ENCODE assay signal across 26 mouse cellular contexts in genomic region chr5:90577751-90578150, GRCm38 (mm10). TPM values are rescaled to one million over a fixed set of nuclear protein-coding genes. Genes with fewer than 3 reads are reported as not detected.
DNase-seq lines count a peak whose midpoint lies in the region; ATAC-seq and TF ChIP-seq lines count a peak whose summit lies in the region.
"Had no signal": no experiment of that assay in that cellular context is flagged by ENCODE, and none has a peak within 500 bp of the region (broad histone marks: within the 10 kb centered on the region; RNA-seq: fewer than 3 reads in every experiment).

No protein-coding gene starts in this region.

- peak; percentile 24 for DNase-seq in kidney, adult 11 months
- DNase-seq in lung, embryonic 14.5 days, result peak; percentile 62
- no peak for DNase-seq in lung, adult 18-20 months
- DNase-seq in kidney, postnatal 10 days, result peak; percentile 27
- no peak for DNase-seq in forebrain, embryonic 14.5 days (ENCODE audit: low spot score)
- DNase-seq: B cell, adult 2 months; cerebellum, adult 8-10 months; cerebellum, postnatal 36 days; gastrocnemius, postnatal 10 days; thymus, adult 2 months; thymus, postnatal 4 days had no signal

- WGBS in kidney, embryonic 15.5 days, result 69% methylated on average over 9 of the region's 9 CpGs
- 26% methylated on average over 9 of the region's 9 CpGs for WGBS in lung, embryonic 14.5 days
- 62% methylated on average over 9 of the region's 9 CpGs for WGBS in liver, embryonic 16.5 days (ENCODE audit: insufficient replicate concordance)
- WGBS in forebrain, embryonic 14.5 days, result 90% methylated on average over 9 of the region's 9 CpGs

- no peak overlapping the region for H3K4me3 ChIP-seq in kidney, embryonic 15.5 days (replicated peaks)
- H3K4me3 ChIP-seq in lung, embryonic 14.5 days (ENCODE audit: low read depth, low read length), result no peak overlapping the region
- H3K4me3 ChIP-seq in liver, embryonic 16.5 days (ENCODE audit: low read depth, low read length), result no peak overlapping the region
- H3K4me3 ChIP-seq in forebrain, embryonic 14.5 days (ENCODE audit: low read depth, low read length), result no peak overlapping the region
- H3K4me3 ChIP-seq: embryonic facial prominence, embryonic 15.5 days; forebrain, embryonic 15.5 days; hindbrain, embryonic 10.5 days; midbrain, embryonic 12.5 days had no signal

- H3K4me2 ChIP-seq in kidney, embryonic 15.5 days, result no peak overlapping the region
- no peak overlapping the region for H3K4me2 ChIP-seq in lung, embryonic 14.5 days
- H3K4me2 ChIP-seq in liver, embryonic 16.5 days (ENCODE audit: low read depth, low read length), result no peak overlapping the region
- H3K4me2 ChIP-seq in forebrain, embryonic 14.5 days (ENCODE audit: low read length), result no peak overlapping the region
- H3K4me2 ChIP-seq: embryonic facial prominence, embryonic 15.5 days; forebrain, embryonic 15.5 days; heart, embryonic 11.5 days; midbrain, embryonic 12.5 days had no signal

- no peaks in the 10 kb centered on the region for H3K9me3 ChIP-seq in kidney, embryonic 15.5 days (replicated peaks)
- H3K9me3 ChIP-seq in lung, embryonic 14.5 days (ENCODE audit: low read depth, low read length), result no peaks in the 10 kb centered on the region
- H3K9me3 ChIP-seq in liver, embryonic 16.5 days (replicated peaks; ENCODE audit: control insufficient read depth, low read length), result no peaks in the 10 kb centered on the region
- H3K9me3 ChIP-seq in forebrain, embryonic 14.5 days (replicated peaks; ENCODE audit: control insufficient read depth, low read length), result no peaks in the 10 kb centered on the region
- H3K9me3 ChIP-seq: embryonic facial prominence, embryonic 15.5 days; forebrain, embryonic 15.5 days; G1E; hindbrain, embryonic 10.5 days; midbrain, embryonic 12.5 days had no signal

- H3K27ac ChIP-seq in kidney, embryonic 15.5 days, result no peak overlapping the region
- no peak overlapping the region for H3K27ac ChIP-seq in lung, embryonic 14.5 days (ENCODE audit: low read depth)
- H3K27ac ChIP-seq in liver, embryonic 16.5 days (ENCODE audit: low read length), result no peak overlapping the region
- H3K27ac ChIP-seq in forebrain, embryonic 14.5 days (ENCODE audit: low read depth, low read length), result no peak overlapping the region
- H3K27ac ChIP-seq: embryonic facial prominence, embryonic 15.5 days; forebrain, embryonic 15.5 days; hindbrain, embryonic 10.5 days; liver, embryonic 14.5 days; midbrain, embryonic 12.5 days had no signal

- H3K9ac ChIP-seq in kidney, embryonic 15.5 days, result no peak overlapping the region
- no peak overlapping the region for H3K9ac ChIP-seq in lung, embryonic 14.5 days
- no peak overlapping the region for H3K9ac ChIP-seq in liver, embryonic 16.5 days (ENCODE audit: low read depth, low read length)
- H3K9ac ChIP-seq in forebrain, embryonic 14.5 days (ENCODE audit: low read length), result no peak overlapping the region
- H3K9ac ChIP-seq: embryonic facial prominence, embryonic 15.5 days; forebrain, embryonic 15.5 days; liver, embryonic 14.5 days; midbrain, embryonic 12.5 days had no signal

- no peaks in the 10 kb centered on the region for H3K36me3 ChIP-seq in kidney, embryonic 15.5 days
- no peaks in the 10 kb centered on the region for H3K36me3 ChIP-seq in lung, embryonic 14.5 days (ENCODE audit: insufficient read depth)
- H3K36me3 ChIP-seq in liver, embryonic 16.5 days (ENCODE audit: control insufficient read depth, insufficient read depth), result no peaks in the 10 kb centered on the region
- no peaks in the 10 kb centered on the region for H3K36me3 ChIP-seq in forebrain, embryonic 14.5 days (ENCODE audit: control insufficient read depth, insufficient read depth, low read length)
- H3K36me3 ChIP-seq: embryonic facial prominence, embryonic 15.5 days; forebrain, embryonic 15.5 days; G1E; hindbrain, embryonic 10.5 days; midbrain, embryonic 12.5 days had no signal

- H3K27me3 ChIP-seq in kidney, embryonic 15.5 days, result no peaks in the 10 kb centered on the region
- no peaks in the 10 kb centered on the region for H3K27me3 ChIP-seq in lung, embryonic 14.5 days (ENCODE audit: insufficient read depth, low read length)
- H3K27me3 ChIP-seq in liver, embryonic 16.5 days (ENCODE audit: control insufficient read depth, insufficient read depth, low read depth, low read length), result no peaks in the 10 kb centered on the region
- H3K27me3 ChIP-seq in forebrain, embryonic 14.5 days (replicated peaks; ENCODE audit: control insufficient read depth, insufficient read depth, low read length), result no peaks in the 10 kb centered on the region
- H3K27me3 ChIP-seq: CH12.LX; embryonic facial prominence, embryonic 15.5 days; forebrain, embryonic 15.5 days; midbrain, embryonic 12.5 days; Patski had no signal

- H3K4me1 ChIP-seq in kidney, embryonic 15.5 days, result no peaks in the 10 kb centered on the region
- peaks cover 4% of the 10 kb centered on the region; the same call in 1 of the 2 replicates for H3K4me1 ChIP-seq in lung, embryonic 14.5 days (ENCODE audit: insufficient read depth)
- H3K4me1 ChIP-seq in liver, embryonic 16.5 days (ENCODE audit: control insufficient read depth, low read depth, low read length), result no peaks in the 10 kb centered on the region; the same call in 1 of the 2 replicates
- H3K4me1 ChIP-seq in forebrain, embryonic 14.5 days (ENCODE audit: control insufficient read depth, insufficient read depth, low read length), result no peaks in the 10 kb centered on the region
- H3K4me1 ChIP-seq: embryonic facial prominence, embryonic 15.5 days; forebrain, embryonic 15.5 days; hindbrain, embryonic 10.5 days; midbrain, embryonic 12.5 days had no signal

- TF ChIP-seq CTCF in lung, embryonic 14.5 days (IDR thresholded peaks at IDR 0.05; ENCODE audit: low read depth), result no peak

- ATAC-seq in kidney, embryonic 15.5 days (replicated peaks; ENCODE audit: low FRiP score), result no peak
- peak; percentile 70 for ATAC-seq in lung, embryonic 14.5 days (ENCODE audit: insufficient read depth)
- 0 out of 2 replicates have a peak, but pooled peaks have one; percentile 37 for ATAC-seq in liver, embryonic 16.5 days (ENCODE audit: low read depth)
- no peak for ATAC-seq in forebrain, embryonic 14.5 days
- ATAC-seq: forebrain, embryonic 15.5 days; hindbrain, embryonic 16.5 days; intestine, embryonic 16.5 days; Patski had no signal

RNA-seq across cellular contexts. Expression of gene 5830473C10Rik, which starts 16.8 kb away (rescaled TPM):
- polyA plus RNA-seq in kidney, embryonic 15.5 days (2015; fragmentation: Nextera tagmentation; extraction: Ambion mirVana), result 0.09 and 0.14 TPM in 2 replicates
- polyA plus RNA-seq in lung, embryonic 14.5 days (2014; fragmentation: Nextera tagmentation; extraction: Ambion mirVana), result 0.14 and 0.30 TPM in 2 replicates
- polyA plus RNA-seq in liver, embryonic 16.5 days (2015; fragmentation: Nextera tagmentation; extraction: Ambion mirVana), result 1.5 and 1.8 TPM in 2 replicates
- polyA plus RNA-seq in forebrain, embryonic 14.5 days (2014; fragmentation: Nextera tagmentation; extraction: Ambion mirVana), result not detected in 2 replicates
- polyA plus RNA-seq: embryonic facial prominence, embryonic 15.5 days; forebrain, embryonic 15.5 days; G1E; heart, embryonic 11.5 days; heart, postnatal 0 days; limb, embryonic 11.5 days; midbrain, embryonic 12.5 days; thymus, adult 2 months had no signal

RNA-seq across cellular contexts. Expression of gene Afm, which starts 59.0 kb away (rescaled TPM):
- polyA plus RNA-seq in kidney, embryonic 15.5 days (2015; fragmentation: Nextera tagmentation; extraction: Ambion mirVana), result 7.8 and 8.0 TPM in 2 replicates
- 0.12 TPM in 1 of 2 replicates, not detected in the other for polyA plus RNA-seq in lung, embryonic 14.5 days (2014; fragmentation: Nextera tagmentation; extraction: Ambion mirVana)
- polyA plus RNA-seq in liver, embryonic 16.5 days (2015; fragmentation: Nextera tagmentation; extraction: Ambion mirVana), result 34.3 and 34.6 TPM in 2 replicates
- not detected in 2 replicates for polyA plus RNA-seq in forebrain, embryonic 14.5 days (2014; fragmentation: Nextera tagmentation; extraction: Ambion mirVana)
- polyA plus RNA-seq: embryonic facial prominence, embryonic 15.5 days; forebrain, embryonic 15.5 days; G1E; heart, embryonic 11.5 days; heart, postnatal 0 days; hindbrain, embryonic 10.5 days; hindbrain, embryonic 16.5 days; limb, embryonic 11.5 days; midbrain, embryonic 12.5 days; thymus, adult 2 months had no signal

Comparison
In these comparisons a context has a peak if more than half of its experiments do, and no peak if none do; other contexts are left out.
1. DNase-seq: peak in kidney, adult 11 months (single experiment), lung, embryonic 14.5 days (single experiment) and kidney, postnatal 10 days (single experiment); none in lung, adult 18-20 months (0 of 2) and forebrain, embryonic 14.5 days (single experiment).
2. ATAC-seq: peak in lung, embryonic 14.5 days (single experiment) and liver, embryonic 16.5 days (single experiment); none in kidney, embryonic 15.5 days (single experiment) and forebrain, embryonic 14.5 days (single experiment).